Mouse (Mus musculus) cerebellum, postnatal 4 days (tissue): Measurements from ENCODE around the gene Gm9774.

Source experiments
- DNase-seq, 2 experiments: peaks; one replicate each; pipeline ENCODE4 v3.0.0; 2022; ENCODE audit warnings: low spot score in 2 of 2, mixed read lengths in 1 of 2

The Gm9774 gene

GRCm38 (mm10) chr3:92429323-92429722 is at the start of gene Gm9774:
Gene Gm9774 (minus strand): TSS chr3:92429423.
- DNase-seq: no peak

GRCm38 (mm10) chr3:92470111-92470510 is 40.9 kb upstream of the Gm9774 start:
- DNase-seq: no peak

GRCm38 (mm10) chr3:92467424-92467823 is 38.2 kb upstream of the Gm9774 start:
- no peak for DNase-seq

- DNase-seq: no peak
These were observed 37.4 kb upstream of the Gm9774 start for GRCm38 (mm10) chr3:92466576-92466975.

- no peak for DNase-seq
These were observed 29.4 kb upstream of the Gm9774 start, which contains the start of gene Sprr3 for GRCm38 (mm10) chr3:92458620-92459019. Gene Sprr3 (minus strand): TSS chr3:92458720.

- no peak for DNase-seq
These were observed 25.9 kb upstream of the Gm9774 start for GRCm38 (mm10) chr3:92455151-92455550.

- DNase-seq: no peak
These were observed 11.0 kb upstream of the Gm9774 start for GRCm38 (mm10) chr3:92440177-92440576.

GRCm38 (mm10) chr3:92438689-92439088 is 9.5 kb upstream of the Gm9774 start, which contains the start of gene Sprr1b:
Gene Sprr1b (minus strand): TSS chr3:92438789.
- DNase-seq: no peak

- DNase-seq: no peak
These were observed 3.1 kb upstream of the Gm9774 start, which contains the start of gene Sprr2k for GRCm38 (mm10) chr3:92432282-92432681. Gene Sprr2k (plus strand): TSS chr3:92432582.

- no peak for DNase-seq
These were observed 11.4 kb downstream of the Gm9774 start, which contains the start of gene Sprr2j-ps for GRCm38 (mm10) chr3:92417782-92418181. Gene Sprr2j-ps (plus strand): TSS chr3:92418082.

- DNase-seq: no peak
These were observed 21.5 kb downstream of the Gm9774 start, which contains the start of gene Sprr2i for GRCm38 (mm10) chr3:92407691-92408090. Gene Sprr2i (plus strand): TSS chr3:92407991.

- DNase-seq: no peak
These were observed 34.9 kb downstream of the Gm9774 start for GRCm38 (mm10) chr3:92394301-92394700.

- no peak for DNase-seq
These were observed 43.8 kb downstream of the Gm9774 start, which contains the start of gene Sprr2h for GRCm38 (mm10) chr3:92385385-92385784. Gene Sprr2h (plus strand): TSS chr3:92385685.
